Mouse (Mus musculus): ENCODE data around the gene Efna5.

DNA sequence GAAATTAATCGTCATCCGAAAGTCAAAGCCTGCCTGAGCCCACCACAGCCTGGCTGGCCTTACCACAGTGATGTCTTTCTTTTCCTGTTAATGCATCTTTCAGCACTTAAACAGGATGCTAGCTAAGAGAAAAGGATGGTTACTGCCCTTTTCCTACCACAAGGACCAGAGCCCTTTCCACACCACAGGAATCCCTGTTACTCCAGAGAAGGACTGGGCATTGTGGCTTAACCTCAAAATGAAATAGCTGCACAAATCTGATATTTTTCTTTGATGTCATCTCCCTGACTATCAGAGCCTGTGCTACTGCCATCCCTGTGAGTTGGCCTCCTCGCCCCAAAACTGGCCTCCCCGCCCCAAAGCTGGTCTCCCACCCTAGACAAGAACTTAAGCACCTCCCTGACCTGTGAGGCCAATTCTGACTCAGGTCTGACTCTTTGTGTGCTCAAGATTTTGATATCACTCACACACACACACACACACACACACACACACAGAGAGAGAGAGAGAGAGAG, 189.9 kb downstream of the Efna5 start:
- TF ChIP-seq POLR2A (IDR thresholded peaks at IDR 0.05; ENCODE audit: borderline replicate concordance, extremely low read depth, insufficient read depth, insufficient read length, poor library complexity, severe bottlenecking) (no peak), CTCF (IDR thresholded peaks at IDR 0.05; ENCODE audit: borderline replicate concordance, extremely low read depth, insufficient read depth, insufficient read length) (no peak)

All from brain, embryonic 14.5 days (tissue).